Mouse (Mus musculus) Muller cell, postnatal 12 days (primary cell): ENCODE results near the gene Ssbp3.

ENCODE experiments used
- DNase-seq: peaks from one replicate; pipeline ENCODE4 v3.0.0-alpha.2; 2015; ENCODE audit errors: inconsistent ontology term

Ssbp3 gene

DNA sequence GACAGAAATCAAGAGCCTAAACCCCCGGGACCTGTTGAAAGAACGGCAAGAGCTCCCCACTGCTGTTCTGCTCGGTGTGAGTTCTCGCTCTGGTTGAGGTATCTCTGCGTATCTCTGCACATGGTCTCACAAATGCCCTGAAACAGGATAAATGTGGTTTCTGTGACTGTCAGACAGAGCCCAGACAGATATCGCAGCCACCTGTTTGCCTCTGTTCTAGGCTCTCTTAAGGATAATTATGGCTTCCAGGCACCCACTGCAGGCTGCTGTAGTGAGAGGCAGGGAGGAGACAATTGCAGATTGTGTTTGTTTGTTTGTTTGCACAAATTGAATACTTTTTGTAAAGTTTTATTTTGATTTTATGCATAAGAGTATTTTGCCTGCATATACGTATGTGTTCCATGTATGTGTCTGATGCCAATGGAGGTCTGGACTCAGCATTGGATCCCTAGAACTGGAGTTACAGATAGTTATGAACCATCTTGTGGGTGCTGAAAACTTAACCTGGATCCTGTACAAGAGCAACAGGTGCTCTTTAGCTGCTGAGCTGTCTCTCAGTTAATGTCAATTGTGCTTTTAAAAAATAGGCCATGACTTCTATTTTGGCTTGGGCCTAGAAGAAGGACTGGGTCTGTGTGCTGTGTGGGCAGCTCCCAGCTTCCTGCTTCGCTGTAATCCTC is 101.0 kb downstream of the Ssbp3 start:
- DNase-seq, result no peak

DNA sequence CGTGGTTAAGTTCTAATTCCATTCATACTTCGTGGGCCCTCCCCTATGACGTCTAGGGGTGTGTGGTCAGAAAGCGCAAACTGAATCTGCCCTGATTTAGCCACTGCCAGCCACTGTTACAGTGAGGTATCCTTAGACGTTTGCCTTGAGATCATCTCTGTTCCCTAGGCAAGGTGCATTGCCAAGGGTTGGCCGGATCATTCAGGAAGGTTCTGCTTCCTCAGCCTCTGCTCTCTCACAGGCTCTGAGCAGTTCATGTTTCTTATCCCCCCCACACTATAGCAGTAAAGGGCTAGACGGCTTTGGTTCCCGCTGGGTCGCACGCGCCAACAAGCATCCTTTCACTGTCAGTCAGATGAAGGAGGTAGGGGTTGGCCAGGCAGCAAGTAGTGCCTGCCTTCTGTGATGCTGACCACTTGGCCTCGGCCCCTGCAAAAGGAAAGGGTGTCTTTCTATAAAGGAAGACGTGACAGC is 101.5 kb downstream of the Ssbp3 start:
- DNase-seq, result peak; percentile 80

DNA sequence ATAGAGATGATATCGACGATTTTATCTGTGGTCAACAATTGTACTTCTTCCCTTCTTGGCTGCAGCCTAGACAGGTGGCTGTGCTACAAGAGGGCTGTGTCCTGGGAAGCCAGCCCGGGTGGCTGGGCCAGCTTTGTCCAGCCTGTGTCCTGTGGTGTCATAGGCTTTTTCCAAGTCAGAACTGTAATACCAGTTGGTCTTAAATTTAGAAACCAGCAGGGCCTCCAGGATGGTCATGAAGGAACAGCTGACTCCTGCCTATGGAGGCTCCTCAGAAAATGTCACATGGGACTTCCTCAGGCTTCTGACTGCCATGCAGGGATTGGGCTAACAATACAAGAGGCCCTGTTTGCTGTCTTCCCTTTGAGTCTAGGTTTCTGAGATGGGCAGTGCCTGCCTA is 102.1 kb downstream of the Ssbp3 start:
- no peak for DNase-seq

DNA sequence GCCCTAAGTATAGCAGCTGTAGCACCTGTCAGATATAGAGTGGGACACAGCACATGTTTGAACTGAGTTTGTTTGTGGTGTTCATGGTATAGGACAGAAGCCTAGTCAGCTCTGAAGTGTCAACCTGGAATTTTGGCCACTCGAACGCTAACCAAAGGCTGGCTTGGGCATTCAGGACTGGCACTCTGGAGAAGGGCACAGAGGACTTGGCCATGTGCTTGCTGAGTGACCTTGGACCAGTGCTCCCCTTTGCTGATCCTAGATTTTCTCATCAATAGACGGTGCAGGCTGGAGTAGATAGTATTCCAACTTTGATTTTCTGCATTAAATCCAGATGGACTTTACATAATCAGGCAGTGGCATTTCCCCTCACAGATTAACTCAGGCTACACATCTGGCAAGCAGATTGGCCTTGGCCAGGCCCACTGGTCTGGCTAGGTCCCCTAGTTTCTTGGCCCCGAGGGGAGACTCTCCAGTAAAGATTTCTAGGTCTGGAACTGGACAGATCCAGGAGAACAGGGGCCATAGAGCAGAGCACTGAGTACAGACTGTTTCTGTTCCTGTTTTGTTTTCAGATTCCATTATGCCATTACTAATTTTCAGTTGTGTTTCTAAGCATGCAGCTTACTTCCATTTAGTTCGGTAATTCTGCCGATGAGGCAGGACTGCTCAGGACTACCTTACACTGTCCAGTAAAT is 102.8 kb downstream of the Ssbp3 start:
- no peak for DNase-seq

DNA sequence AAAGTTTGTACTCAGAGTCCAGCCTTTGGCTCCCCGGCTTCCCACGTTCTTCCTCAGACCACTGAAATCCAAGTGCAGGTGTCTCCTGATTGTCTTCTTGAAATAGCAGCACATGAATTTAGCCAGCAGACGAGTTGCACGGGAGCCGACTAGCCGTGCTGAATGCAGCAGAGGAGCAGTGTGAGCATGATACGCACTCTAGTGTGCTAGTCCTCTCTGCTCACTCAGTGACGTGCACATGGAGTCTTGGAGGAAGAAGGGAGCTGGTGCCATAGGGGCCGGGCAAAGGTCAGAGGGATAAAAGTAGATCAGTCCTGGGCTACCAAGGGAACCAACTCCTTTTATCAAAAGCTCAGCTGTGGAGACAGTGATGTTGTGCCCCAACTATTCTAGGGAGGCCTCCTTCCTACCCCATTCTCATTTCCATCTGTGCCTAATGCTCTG is 103.3 kb downstream of the Ssbp3 start:
- DNase-seq, result no peak

DNA sequence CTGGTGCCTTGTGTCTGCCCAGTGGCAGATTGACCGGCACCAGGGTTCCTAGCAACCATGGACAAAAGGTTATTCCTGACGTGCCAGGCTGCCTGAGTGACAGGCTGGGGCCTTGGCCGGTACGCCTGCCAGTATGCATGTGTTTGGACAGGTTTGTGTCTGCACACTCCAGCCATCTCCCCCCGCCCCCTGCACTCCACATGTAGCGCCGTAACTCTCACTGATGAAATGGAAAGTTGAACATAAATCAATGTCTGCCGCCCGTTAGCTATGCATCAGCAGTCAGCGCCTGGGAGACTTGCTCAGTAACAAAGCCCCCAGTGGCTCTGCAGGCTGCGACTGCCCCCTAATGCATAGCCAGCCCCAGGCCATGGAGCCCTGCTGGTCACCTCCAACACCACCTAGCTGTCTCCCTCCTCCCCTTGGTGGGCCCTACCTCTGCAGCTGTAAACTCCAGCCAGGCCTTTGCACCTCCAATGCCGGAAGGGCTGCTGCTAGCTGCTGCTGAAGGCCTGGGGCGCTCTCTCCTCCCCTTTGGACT is 105.5 kb downstream of the Ssbp3 start:
- DNase-seq, result no peak

DNA sequence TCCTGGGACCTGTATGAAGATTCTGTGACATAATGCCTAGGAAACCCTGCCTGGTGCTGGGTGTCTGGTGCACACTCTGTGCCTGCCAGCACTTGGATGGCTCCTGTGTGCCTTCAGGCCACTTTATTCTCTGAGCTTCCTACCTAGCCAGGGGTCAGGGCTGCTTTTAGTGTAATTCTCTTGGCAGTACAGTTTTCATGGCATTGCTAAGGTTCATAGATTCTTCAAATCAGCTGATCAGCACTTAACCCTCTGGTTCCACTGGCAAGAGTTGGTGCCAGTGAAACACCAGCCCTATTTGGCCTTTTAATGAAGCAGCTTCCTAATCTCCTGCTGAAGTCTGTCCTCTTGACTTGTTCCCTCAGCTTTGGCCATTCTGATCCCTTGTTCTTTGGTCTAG is 106.8 kb downstream of the Ssbp3 start:
- no peak for DNase-seq

DNA sequence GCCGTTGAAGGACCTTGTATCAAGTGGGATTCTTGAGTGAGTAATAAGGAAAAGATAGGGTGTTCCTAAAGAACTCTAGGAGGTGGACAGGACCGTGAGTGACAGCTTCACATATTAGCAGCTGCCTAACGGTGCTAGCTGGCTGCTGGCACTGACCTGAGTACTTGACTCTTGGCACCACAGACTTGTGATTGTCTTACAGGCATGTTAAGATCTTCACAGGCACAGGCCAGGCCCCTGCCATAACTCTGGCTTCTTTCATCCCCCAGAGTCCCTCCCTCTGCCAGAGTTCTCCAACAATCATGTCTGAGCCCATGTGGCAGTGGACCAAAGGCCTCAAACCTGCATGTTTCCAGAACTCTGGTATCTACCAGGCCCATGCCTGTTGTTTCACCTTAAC is 108.0 kb downstream of the Ssbp3 start:
- DNase-seq, result no peak

DNA sequence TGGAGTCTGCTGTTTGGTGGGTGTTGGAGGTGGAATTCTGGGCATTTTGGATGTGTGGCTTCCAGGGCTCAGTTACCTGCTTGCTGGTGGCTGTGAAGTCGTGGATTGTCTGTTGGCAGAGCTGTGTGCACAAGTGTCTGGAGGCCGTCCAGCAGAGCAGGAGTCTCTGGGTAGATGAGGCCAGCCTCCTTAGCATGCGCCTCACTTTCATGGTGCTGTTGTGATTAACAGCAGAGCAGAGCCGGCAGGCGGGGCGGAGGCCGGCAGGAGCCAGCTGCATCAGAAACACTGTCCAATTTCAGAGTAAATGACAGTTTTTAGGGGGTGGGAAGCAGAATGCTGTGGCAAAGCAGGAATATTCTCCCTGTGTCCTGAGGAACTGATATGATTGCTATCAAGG is 108.5 kb downstream of the Ssbp3 start:
- DNase-seq, result no peak

DNA sequence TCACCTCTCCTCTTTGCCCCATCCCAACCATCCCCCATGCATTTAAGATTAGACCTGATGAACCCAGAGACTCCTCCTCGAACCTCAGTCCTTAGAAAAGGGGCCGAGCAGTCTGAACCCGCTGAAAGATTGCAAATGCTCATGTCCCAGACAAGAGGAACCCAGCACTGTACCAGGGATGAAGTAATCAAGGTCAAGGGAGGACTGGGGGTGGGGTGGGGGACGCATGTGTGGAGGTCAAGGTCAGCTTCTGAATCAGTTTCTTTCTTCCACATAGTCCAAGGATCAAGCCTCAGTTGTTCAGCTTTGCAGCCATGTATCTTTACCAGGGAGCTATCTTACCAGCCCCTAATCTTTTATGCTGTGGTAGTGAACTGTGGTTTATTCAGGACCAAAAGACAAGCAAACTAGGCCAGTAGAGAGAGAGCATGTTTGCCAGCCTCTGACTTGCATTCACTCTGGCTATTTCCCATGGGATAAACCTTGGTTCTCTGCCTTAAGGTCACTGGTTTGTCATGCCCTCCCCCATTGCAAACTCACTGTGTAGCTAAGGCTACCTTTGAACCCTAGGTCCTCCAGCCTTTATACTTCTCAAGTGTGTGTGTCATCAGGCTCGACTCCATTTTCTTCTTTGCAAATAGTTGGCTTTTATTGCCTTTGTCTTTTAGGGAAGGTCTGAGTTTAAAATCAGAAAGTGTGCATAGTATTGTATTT is 109.9 kb downstream of the Ssbp3 start:
- DNase-seq, result no peak

DNA sequence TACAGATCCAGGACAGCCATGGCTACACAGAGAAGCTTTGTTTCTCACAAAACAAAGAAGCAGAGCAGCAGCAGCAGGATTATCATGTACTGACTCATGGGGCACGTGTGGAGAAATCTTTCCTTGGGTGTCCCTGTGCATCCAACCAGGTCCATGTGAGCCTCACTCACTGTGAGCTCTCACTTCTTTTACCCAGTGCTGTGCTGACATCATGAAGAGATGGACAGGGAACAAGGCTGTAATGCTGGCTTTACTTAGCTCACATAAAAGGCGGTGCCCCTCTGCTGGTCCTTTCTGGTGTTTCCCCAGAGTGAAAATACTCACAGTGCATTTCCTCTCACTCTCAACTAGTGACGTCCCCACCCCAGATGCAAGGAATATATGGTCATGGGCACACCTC is 111.0 kb downstream of the Ssbp3 start:
- no peak for DNase-seq

DNA sequence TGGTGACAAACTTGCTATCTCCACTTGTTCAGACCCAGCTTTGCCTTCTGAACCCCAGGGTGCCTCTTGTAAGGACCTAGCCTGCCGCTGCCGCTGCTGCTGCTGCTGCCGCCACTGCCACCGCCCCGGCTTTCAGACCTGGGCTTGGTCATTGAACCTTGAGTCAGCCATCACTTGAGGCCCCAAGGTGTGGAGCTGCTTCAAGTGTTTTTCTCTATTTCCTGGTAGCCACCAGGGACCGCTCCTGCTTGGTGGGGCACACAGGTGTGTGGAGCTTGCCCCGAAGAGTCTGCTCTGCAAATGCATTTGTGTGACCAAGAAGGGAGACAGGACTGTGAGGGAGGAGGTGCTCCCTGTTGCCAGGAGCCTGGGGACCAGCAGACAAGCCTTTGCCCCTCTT is 114.4 kb downstream of the Ssbp3 start:
- no peak for DNase-seq

DNA sequence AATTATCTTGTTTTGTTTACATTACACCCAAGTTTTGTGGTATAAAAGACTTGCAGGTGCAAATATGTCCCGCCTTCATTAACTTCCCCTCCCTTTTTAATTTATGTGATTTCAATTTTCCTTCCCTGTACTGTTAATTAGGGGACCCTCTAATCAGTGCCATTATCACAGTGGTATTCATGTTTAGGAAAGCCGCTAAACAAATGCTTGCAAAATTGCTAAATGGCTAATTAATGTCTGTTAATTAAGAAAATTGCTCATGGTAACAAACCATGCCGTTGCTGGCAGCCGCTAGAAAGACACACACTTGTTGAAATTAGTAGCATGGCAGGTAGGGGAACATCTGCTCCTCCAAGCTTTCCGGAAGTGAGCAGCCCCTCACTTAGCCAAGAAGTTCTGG is 114.9 kb downstream of the Ssbp3 start:
- no peak for DNase-seq

DNA sequence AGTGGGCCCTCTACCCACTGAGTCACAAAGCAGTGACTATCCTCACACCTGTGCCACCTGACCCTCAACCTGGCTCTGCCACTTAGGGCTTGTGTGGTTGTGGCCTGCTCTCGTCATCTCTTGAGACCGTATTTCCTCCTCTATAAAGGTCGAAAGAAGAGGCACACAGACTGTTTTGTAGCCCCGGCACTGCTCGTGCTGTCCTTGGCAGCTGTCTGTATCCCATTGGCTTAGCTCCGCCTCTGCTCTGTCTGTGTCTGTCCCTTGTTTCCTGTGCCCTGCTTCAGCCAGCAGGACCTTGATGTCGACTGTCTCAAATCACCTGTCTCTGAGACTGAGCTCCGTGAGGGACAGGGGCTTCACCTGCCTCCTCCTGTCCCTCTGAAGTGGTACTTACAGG is 116.0 kb downstream of the Ssbp3 start:
- no peak for DNase-seq

DNA sequence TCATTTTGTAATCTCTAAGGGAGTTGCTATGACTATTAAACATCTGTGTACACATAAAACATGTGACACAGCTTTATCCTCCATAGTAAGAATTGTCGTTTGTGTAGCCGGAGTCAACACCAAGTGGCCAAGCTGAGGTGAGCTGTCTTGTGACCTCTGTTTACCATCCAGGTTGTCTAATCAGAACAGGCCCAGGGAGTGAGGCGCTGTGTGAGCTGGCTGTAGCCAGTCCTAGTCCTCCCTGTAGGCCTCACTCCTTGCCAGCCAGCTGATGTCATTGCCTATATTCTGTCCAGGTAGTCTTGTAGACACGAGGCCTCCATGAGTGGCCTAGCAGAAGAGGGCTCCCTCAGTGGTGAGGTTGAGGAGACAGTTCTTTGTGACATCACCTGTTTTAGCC is 125.2 kb downstream of the Ssbp3 start:
- DNase-seq, result no peak

DNA sequence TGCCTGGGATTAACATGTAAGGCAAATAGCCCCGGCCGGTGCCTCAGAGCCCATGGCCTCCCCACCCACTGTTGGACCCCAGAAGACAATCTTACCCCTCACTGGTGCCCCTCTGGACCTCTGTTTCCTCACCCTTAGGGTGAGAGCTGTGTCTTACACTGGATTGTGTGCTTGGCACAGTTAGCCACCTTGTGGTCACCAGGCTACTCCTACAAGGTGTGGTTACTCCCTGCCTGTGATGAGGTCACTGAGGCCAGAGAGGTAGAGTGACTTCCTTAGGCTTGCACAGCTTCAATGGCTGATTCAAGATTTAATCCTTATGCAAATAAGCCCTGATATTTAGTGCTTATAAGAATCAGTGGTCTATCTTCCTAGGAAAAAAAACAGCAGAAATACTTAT is 126.5 kb downstream of the Ssbp3 start:
- DNase-seq, result no peak

DNA sequence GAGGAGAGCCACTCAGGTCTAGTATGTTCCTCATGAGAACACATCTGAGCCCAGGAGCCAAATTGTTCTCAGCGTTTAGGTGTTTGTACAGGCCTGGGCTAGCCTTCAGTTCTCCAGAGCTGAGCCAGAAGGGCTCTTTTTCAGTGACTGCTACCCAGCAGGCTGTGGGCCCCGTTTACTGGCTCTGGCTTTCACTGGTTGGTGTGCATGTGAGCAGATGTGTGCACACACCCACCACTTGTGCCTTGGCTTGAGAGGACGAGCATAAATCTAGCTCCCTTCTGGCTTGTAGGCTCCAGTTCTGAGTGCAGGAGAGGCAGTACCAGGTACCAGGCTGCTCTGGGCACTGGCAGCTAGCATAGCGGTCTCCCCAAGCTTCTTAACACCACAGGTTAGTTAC is 127.8 kb downstream of the Ssbp3 start:
- DNase-seq, result no peak

DNA sequence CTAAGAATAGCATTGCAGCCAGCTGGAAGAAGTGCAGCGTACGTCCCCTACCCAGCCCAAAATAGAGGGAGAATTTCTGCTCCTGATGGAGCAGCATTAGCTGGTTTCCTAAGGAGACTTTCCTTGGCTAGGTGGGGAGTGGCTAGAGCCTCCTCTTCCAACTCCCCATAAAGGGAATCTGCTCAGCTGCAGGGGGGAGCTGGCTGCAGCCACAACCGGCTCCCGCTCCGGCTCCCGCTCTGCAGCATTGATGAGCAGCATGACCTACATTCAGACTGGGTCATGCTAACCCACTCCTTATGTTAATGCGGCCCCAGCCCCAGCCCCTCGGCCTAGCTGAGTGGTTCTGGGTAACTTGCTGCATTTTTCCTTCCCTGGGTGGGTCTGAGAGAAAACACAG is 128.8 kb downstream of the Ssbp3 start:
- peak; percentile 11 for DNase-seq

DNA sequence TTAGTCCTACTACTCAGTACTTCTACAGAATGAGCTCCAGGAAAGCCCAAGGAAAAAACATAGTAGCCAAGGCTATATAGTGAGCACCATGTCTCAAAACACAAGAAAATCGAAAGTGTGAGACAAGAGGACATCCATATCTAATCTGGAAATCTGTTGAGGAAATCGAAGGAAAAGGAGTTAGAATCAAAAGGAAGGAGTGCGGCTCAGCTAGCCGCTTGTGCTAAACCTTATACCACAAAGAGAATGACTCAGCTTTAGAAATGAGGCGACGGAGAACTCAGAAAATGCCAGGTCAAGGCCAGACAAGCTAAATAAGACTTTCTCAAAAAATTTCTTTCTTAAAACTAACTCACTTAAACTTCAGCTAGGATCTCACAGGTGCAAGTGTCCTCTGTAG is 131.8 kb downstream of the Ssbp3 start:
- no peak for DNase-seq

DNA sequence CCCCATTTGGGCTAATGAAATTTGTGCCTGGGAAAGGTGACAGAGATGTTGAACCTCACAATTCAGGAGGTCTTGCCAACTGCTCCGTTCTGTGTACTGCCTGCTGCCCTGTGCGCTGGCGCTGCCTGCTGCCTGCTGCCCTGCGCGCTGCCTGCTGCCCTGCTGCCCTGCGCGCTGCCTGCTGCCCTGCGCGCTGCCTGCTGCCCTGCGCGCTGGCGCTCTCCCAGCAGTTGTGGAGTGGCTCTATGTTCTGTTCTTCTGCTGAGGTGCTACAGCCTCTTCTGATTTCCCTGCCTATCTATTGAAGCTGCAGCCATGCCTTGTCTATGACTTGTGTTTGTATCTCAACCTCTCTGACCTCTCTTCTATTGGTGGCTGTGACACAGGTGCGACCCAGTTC is 134.7 kb downstream of the Ssbp3 start:
- DNase-seq, result no peak

DNA sequence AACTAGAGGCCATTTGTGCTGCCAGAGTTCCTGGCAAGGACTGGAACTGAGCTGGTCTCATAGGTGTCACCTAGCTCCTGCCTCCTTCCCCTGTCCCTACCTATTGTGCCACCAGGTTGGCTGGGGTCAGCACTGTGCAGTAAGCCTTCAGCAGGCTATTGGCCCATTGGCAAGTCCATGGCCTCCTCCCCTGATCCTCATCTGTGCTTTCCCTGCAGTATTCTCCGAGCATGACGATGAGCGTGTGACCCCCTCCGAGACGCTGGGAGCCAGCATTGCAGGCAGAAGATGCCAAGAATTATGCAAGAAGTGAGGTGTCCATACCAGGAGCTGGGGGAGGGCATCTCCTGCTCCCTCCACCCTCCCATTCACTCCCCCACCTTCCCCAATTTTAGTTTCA is 137.3 kb downstream of the Ssbp3 start:
- peak; percentile 19 for DNase-seq

DNA sequence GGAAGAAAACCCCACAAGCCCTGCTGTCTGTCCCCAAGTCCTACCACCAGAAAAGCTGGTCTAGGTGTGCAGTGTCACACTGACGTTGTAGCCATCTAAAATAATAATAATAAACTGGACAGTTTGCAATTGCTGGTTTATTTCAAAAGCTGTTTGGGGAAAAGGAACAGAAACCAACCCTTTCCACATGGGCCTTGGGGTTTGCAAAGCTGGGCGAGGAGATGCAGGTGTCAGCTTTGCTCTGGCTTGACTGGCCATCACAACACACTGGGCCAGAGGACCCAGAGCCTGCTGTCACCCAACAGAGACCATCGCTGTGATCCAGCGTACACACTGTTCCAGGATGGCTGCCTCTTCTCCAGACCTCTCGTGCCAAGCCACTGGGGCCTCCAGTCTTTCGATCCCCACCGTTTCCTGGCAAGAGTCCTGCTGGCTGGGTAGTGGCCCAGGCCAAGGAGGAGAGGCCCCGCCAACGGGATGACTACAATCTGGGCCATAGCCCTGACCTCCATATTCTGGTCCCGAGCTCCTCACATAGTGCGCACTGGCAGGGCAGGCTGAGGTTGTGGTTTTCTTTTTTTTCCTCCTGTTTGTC is 138.2 kb downstream of the Ssbp3 start:
- peak; percentile 84 for DNase-seq
